Comparison of ENCODE assay signal across 10 mouse cellular contexts in the genomic region with DNA sequence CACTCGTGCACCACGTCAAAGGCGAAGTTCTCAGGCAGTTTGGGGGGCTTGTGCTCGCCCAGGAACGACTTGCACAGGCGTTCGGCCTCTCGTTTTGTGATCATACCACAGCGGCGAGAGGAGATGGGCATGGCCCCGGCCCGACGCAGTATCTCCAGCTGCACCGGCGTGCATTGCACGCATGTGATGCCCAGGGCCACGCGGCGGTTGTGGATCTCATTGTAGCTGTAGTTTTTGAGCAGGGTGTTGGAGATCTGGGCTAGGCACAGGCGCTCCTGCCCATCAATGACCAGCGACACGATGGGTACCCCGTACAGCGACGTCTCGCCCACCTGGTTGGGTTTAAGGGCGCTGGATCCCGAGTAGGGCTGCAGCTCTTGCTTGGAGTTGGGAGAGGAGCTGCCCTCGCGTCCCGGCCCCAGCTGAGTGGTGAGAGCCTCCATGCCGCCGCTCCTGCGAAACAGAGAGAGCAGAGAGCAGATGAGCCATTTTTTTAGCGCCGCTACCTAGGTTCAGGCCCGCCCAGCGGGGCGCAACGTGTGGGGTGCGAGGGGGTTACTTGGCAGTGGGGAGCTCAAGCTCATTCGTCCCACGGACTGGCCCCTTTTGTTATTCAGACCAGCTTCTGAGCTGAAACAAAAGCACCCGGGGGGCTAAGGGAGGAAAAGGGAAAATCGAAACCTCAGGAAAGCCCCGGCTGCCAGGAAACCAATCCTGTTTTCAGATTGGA. TPM values are rescaled to one million over a fixed set of nuclear protein-coding genes. Genes with fewer than 3 reads are reported as not detected.
DNase-seq lines count a peak whose midpoint lies in the region; ATAC-seq and TF ChIP-seq lines count a peak whose summit lies in the region.
"Had no signal": no experiment of that assay in that cellular context is flagged by ENCODE, and none has a peak within 500 bp of the region (broad histone marks: within the 10 kb centered on the region; RNA-seq: fewer than 3 reads in every experiment).

No protein-coding gene starts in this region.

- DNase-seq in lung, postnatal 4 days = no peak
- DNase-seq in natural killer cell, adult 2 months (ENCODE audit: low spot score in 2 of 2) = no peak
- DNase-seq in thymus, postnatal 4 days = no peak
- DNase-seq in MN1 (ENCODE audit: low spot score) = no peak
- DNase-seq: thymus, postnatal 25 days had no signal

- H3K4me1 ChIP-seq in lung, embryonic 15.5 days = peaks cover 71% of the 10 kb centered on the region
- H3K4me1 ChIP-seq in forebrain, embryonic 12.5 days = peaks cover 70% of the 10 kb centered on the region
- H3K4me1 ChIP-seq in intestine, postnatal 0 days (replicated peaks; ENCODE audit: control insufficient read depth, insufficient read depth, low read length) = no peaks in the 10 kb centered on the region
- peaks cover 92% of the 10 kb centered on the region for H3K4me1 ChIP-seq in neural tube, embryonic 13.5 days (replicated peaks)

- peak overlapping the region; percentile 27 for H3K4me3 ChIP-seq in lung, embryonic 15.5 days
- H3K4me3 ChIP-seq in forebrain, embryonic 12.5 days (replicated peaks) = peak overlapping the region; percentile 22
- peak overlapping the region; percentile 34 for H3K4me3 ChIP-seq in intestine, postnatal 0 days (ENCODE audit: low read depth, low read length)
- peak overlapping the region; percentile 51 for H3K4me3 ChIP-seq in neural tube, embryonic 13.5 days
- H3K4me3 ChIP-seq: erythroblast, embryonic 14.5 days had no signal

- WGBS in lung, embryonic 15.5 days = 1% methylated on average over 46 of the region's 46 CpGs
- WGBS in forebrain, embryonic 12.5 days = under 1% methylated on average over 46 of the region's 46 CpGs
- 1% methylated on average over 46 of the region's 46 CpGs for WGBS in intestine, postnatal 0 days
- 1% methylated on average over 46 of the region's 46 CpGs for WGBS in neural tube, embryonic 13.5 days

- no peaks in the 10 kb centered on the region for H3K9me3 ChIP-seq in lung, embryonic 15.5 days
- H3K9me3 ChIP-seq in forebrain, embryonic 12.5 days = no peaks in the 10 kb centered on the region; the same call in 1 of the 2 replicates
- H3K9me3 ChIP-seq in intestine, postnatal 0 days (ENCODE audit: control insufficient read depth) = no peaks in the 10 kb centered on the region
- no peaks in the 10 kb centered on the region for H3K9me3 ChIP-seq in neural tube, embryonic 13.5 days

- no peak for ATAC-seq in lung, embryonic 15.5 days (ENCODE audit: borderline replicate concordance, extremely low read depth, low FRiP score, low TSS enrichment)
- no peak for ATAC-seq in forebrain, embryonic 12.5 days (ENCODE audit: low FRiP score)
- no peak for ATAC-seq in intestine, postnatal 0 days
- 0 out of 2 replicates have a peak, but pooled peaks have one; percentile 4 for ATAC-seq in neural tube, embryonic 13.5 days (ENCODE audit: low read depth)

- H3K27me3 ChIP-seq in lung, embryonic 15.5 days = peaks cover 100% of the 10 kb centered on the region
- peaks cover 100% of the 10 kb centered on the region for H3K27me3 ChIP-seq in forebrain, embryonic 12.5 days
- H3K27me3 ChIP-seq in intestine, postnatal 0 days (replicated peaks; ENCODE audit: control insufficient read depth, insufficient read depth, low read length) = peaks cover 100% of the 10 kb centered on the region
- H3K27me3 ChIP-seq in neural tube, embryonic 13.5 days = peaks cover 99% of the 10 kb centered on the region

- H3K27ac ChIP-seq in lung, embryonic 15.5 days = no peak overlapping the region
- H3K27ac ChIP-seq in forebrain, embryonic 12.5 days = no peak overlapping the region
- H3K27ac ChIP-seq in intestine, postnatal 0 days (ENCODE audit: low read depth, low read length) = no peak overlapping the region
- peak overlapping the region; percentile 93 for H3K27ac ChIP-seq in neural tube, embryonic 13.5 days (replicated peaks)

- no peak for TF ChIP-seq CTCF in intestine, postnatal 0 days (IDR thresholded peaks at IDR 0.05; ENCODE audit: low read depth)

- no peak overlapping the region for H3K9ac ChIP-seq in lung, embryonic 15.5 days
- H3K9ac ChIP-seq in forebrain, embryonic 12.5 days = no peak overlapping the region
- no peak overlapping the region for H3K9ac ChIP-seq in intestine, postnatal 0 days (ENCODE audit: low read depth, low read length)
- H3K9ac ChIP-seq in neural tube, embryonic 13.5 days = peak overlapping the region; percentile 74

- peak overlapping the region; percentile 40 for H3K4me2 ChIP-seq in lung, embryonic 15.5 days
- H3K4me2 ChIP-seq in forebrain, embryonic 12.5 days = peak overlapping the region; percentile 31
- H3K4me2 ChIP-seq in intestine, postnatal 0 days (replicated peaks; ENCODE audit: low read depth) = peak overlapping the region; percentile 47
- H3K4me2 ChIP-seq in neural tube, embryonic 13.5 days = peak overlapping the region; percentile 61

- no peaks in the 10 kb centered on the region for H3K36me3 ChIP-seq in lung, embryonic 15.5 days
- H3K36me3 ChIP-seq in forebrain, embryonic 12.5 days (replicated peaks) = no peaks in the 10 kb centered on the region
- no peaks in the 10 kb centered on the region for H3K36me3 ChIP-seq in intestine, postnatal 0 days (ENCODE audit: control insufficient read depth, insufficient read depth)
- H3K36me3 ChIP-seq in neural tube, embryonic 13.5 days = no peaks in the 10 kb centered on the region

RNA-seq across cellular contexts. Expression of a gene that starts 2.5 kb away (rescaled TPM):
- polyA plus RNA-seq in lung, embryonic 15.5 days (2015; fragmentation: Nextera tagmentation; extraction: Ambion mirVana) = not detected in 2 replicates
- polyA plus RNA-seq in forebrain, embryonic 12.5 days (2016; fragmentation: Nextera tagmentation; extraction: Ambion mirVana) = 0.61 and 0.88 TPM in 2 replicates
- not detected in 2 replicates for polyA plus RNA-seq in intestine, postnatal 0 days (2015; fragmentation: Nextera tagmentation; extraction: Ambion mirVana)
- 25.4 and 27.9 TPM in 2 replicates for polyA plus RNA-seq in neural tube, embryonic 13.5 days (2015; fragmentation: Nextera tagmentation; extraction: Ambion mirVana)

Comparison
In these comparisons a context has a peak if more than half of its experiments do, and no peak if none do; other contexts are left out.
1. RNA of a gene that starts 2.5 kb away (polyA plus RNA-seq): 25.4 to 27.9 TPM in neural tube, embryonic 13.5 days; 0.61 to 0.88 TPM in forebrain, embryonic 12.5 days, not detected in lung, embryonic 15.5 days and not detected in intestine, postnatal 0 days; every median in the first group is over 10 times any median in the second.
2. Peak in every context shown above with its lines, with median percentiles within 50 percentile points of each other: H3K4me2 ChIP-seq and H3K4me3 ChIP-seq.